ENCODE assay signal across 28 mouse cellular contexts in genomic region chr1:21244290-21244960, GRCm38 (mm10). TPM values are rescaled to one million over a fixed set of nuclear protein-coding genes. Genes with fewer than 3 reads are reported as not detected.
DNase-seq lines count a peak whose midpoint lies in the region; ATAC-seq and TF ChIP-seq lines count a peak whose summit lies in the region.
"Had no signal": no experiment of that assay in that cellular context is flagged by ENCODE, and none has a peak within 500 bp of the region (broad histone marks: within the 10 kb centered on the region; RNA-seq: fewer than 3 reads in every experiment).

No protein-coding gene starts in this region.

- POLR2A ChIA-PET in Patski (lab: Charles Lee) = no interaction called here

- ATAC-seq in liver, embryonic 14.5 days (ENCODE audit: insufficient read depth) = no peak
- ATAC-seq in liver, embryonic 11.5 days (replicated peaks; ENCODE audit: low FRiP score) = no peak
- peak; percentile 63 for ATAC-seq in Patski
- ATAC-seq in midbrain, embryonic 16.5 days = no peak
- ATAC-seq: CD4-positive, CD25-positive, alpha-beta regulatory T cell, adult 4 months; forebrain, embryonic 14.5 days; forebrain, postnatal 0 days; hindbrain, postnatal 0 days had no signal

- TF ChIP-seq CTCF in liver, embryonic 14.5 days (IDR thresholded peaks at IDR 0.05; ENCODE audit: low read depth) = no peak
- TF ChIP-seq CTCF in Patski (IDR thresholded peaks at IDR 0.05) = no peak

- H3K27ac ChIP-seq in liver, embryonic 14.5 days = no peak overlapping the region
- H3K27ac ChIP-seq in liver, embryonic 11.5 days (ENCODE audit: low read depth, low read length) = no peak overlapping the region
- H3K27ac ChIP-seq in midbrain, embryonic 16.5 days (ENCODE audit: low read length) = no peak overlapping the region
- H3K27ac ChIP-seq: embryonic facial prominence, embryonic 12.5 days; embryonic facial prominence, embryonic 15.5 days; gastrocnemius, adult 2 months; heart, embryonic 10.5 days; heart, embryonic 13.5 days; hindbrain, embryonic 14.5 days; hindbrain, postnatal 0 days had no signal

- H3K4me2 ChIP-seq in liver, embryonic 14.5 days (ENCODE audit: low read depth) = peak overlapping the region; percentile 4; the same call in 1 of the 2 replicates
- no peak overlapping the region for H3K4me2 ChIP-seq in liver, embryonic 11.5 days
- H3K4me2 ChIP-seq in midbrain, embryonic 16.5 days (ENCODE audit: low read length) = no peak overlapping the region
- H3K4me2 ChIP-seq: embryonic facial prominence, embryonic 12.5 days; embryonic facial prominence, embryonic 15.5 days; heart, embryonic 13.5 days; hindbrain, embryonic 14.5 days had no signal

- H3K4me1 ChIP-seq in liver, embryonic 14.5 days (replicated peaks; ENCODE audit: control insufficient read depth in 2 of 2, insufficient read depth in 2 of 2, low read length in 1 of 2) = peaks cover 0 to 6% of the 10 kb centered on the region in 2 experiments; a peak in 2 of 4 replicates
- H3K4me1 ChIP-seq in liver, embryonic 11.5 days (replicated peaks; ENCODE audit: control insufficient read depth, insufficient read depth, low read length) = no peaks in the 10 kb centered on the region
- no peaks in the 10 kb centered on the region for H3K4me1 ChIP-seq in midbrain, embryonic 16.5 days (ENCODE audit: control insufficient read depth, insufficient read depth, low read length)
- H3K4me1 ChIP-seq: embryonic facial prominence, embryonic 12.5 days; embryonic facial prominence, embryonic 15.5 days; heart, embryonic 10.5 days had no signal

- no peak for TF ChIP-seq EP300 in liver, embryonic 14.5 days (IDR thresholded peaks at IDR 0.05; ENCODE audit: low read depth)

- no peaks in the 10 kb centered on the region for H3K36me3 ChIP-seq in liver, embryonic 14.5 days (replicated peaks; ENCODE audit: control insufficient read depth, insufficient read depth, low read depth)
- no peaks in the 10 kb centered on the region for H3K36me3 ChIP-seq in liver, embryonic 11.5 days (ENCODE audit: control insufficient read depth, insufficient read depth, low read length)
- H3K36me3 ChIP-seq in midbrain, embryonic 16.5 days (ENCODE audit: control insufficient read depth, insufficient read depth, low read length) = no peaks in the 10 kb centered on the region
- H3K36me3 ChIP-seq: embryonic facial prominence, embryonic 12.5 days; embryonic facial prominence, embryonic 15.5 days; heart, embryonic 10.5 days; heart, embryonic 13.5 days had no signal

- no peaks in the 10 kb centered on the region for H3K27me3 ChIP-seq in liver, embryonic 14.5 days (ENCODE audit: control insufficient read depth, insufficient read depth, low read length)
- H3K27me3 ChIP-seq in liver, embryonic 11.5 days (replicated peaks; ENCODE audit: control insufficient read depth, insufficient read depth, low read length) = no peaks in the 10 kb centered on the region
- no peaks in the 10 kb centered on the region for H3K27me3 ChIP-seq in Patski
- no peaks in the 10 kb centered on the region for H3K27me3 ChIP-seq in midbrain, embryonic 16.5 days (ENCODE audit: control insufficient read depth, insufficient read depth, low read depth, low read length)
- H3K27me3 ChIP-seq: embryonic facial prominence, embryonic 12.5 days; embryonic facial prominence, embryonic 15.5 days had no signal

- no peak for DNase-seq in liver, embryonic 14.5 days (ENCODE audit: low read depth in 3 of 3, low spot score in 3 of 3)
- DNase-seq in liver, embryonic 11.5 days (ENCODE audit: low spot score) = no peak
- DNase-seq in 3134 (ENCODE audit: extremely low read depth, insufficient read length, low spot score) = peak; percentile 3
- DNase-seq in 3T3-L1 (ENCODE audit: low read depth, low spot score) = peak; percentile 46
- DNase-seq in Patski (ENCODE audit: low read depth, low spot score) = no peak
- DNase-seq in thymus, postnatal 25 days = no peak
- DNase-seq in ovary, adult 18-20 months (ENCODE audit: low spot score) = no peak
- DNase-seq: adrenal gland, postnatal 10 days; adrenal gland, postnatal 36 days; cerebellum, adult 18-20 months; cerebellum, adult 9-11 months; cerebellum, postnatal 25 days; forebrain, postnatal 0 days; gastrocnemius, adult 2 months; gastrocnemius, postnatal 14 days; heart, adult 18-20 months; heart, postnatal 14 days; heart, postnatal 4 days had no signal

- in situ Hi-C loops in Patski (cut with MboI; ENCODE audit: low pct_unique_long_range_greater_than_20kb) = no loop called here

- CTCF ChIA-PET in Patski (lab: Charles Lee) = no interaction called here

- H3K4me3 ChIP-seq in liver, embryonic 14.5 days (ENCODE audit: insufficient read depth in 1 of 2, low read depth in 2 of 2, low read length in 2 of 2) = no peak overlapping the region
- H3K4me3 ChIP-seq in liver, embryonic 11.5 days (ENCODE audit: low read depth, low read length) = no peak overlapping the region
- H3K4me3 ChIP-seq in midbrain, embryonic 16.5 days (ENCODE audit: low read depth, low read length) = no peak overlapping the region
- H3K4me3 ChIP-seq: embryonic facial prominence, embryonic 12.5 days; embryonic facial prominence, embryonic 15.5 days; gastrocnemius, adult 2 months; heart, embryonic 10.5 days; heart, embryonic 13.5 days had no signal

- WGBS in liver, embryonic 14.5 days (ENCODE audit: insufficient replicate concordance) = 40% methylated on average over 4 of the region's 4 CpGs
- 63% methylated on average over 4 of the region's 4 CpGs for WGBS in liver, embryonic 11.5 days
- 76% methylated on average over 4 of the region's 4 CpGs for WGBS in midbrain, embryonic 16.5 days

- H3K9ac ChIP-seq in liver, embryonic 14.5 days (replicated peaks) = no peak overlapping the region
- H3K9ac ChIP-seq in liver, embryonic 11.5 days (ENCODE audit: low read depth, low read length) = no peak overlapping the region
- no peak overlapping the region for H3K9ac ChIP-seq in midbrain, embryonic 16.5 days (ENCODE audit: low read depth, low read length)
- H3K9ac ChIP-seq: embryonic facial prominence, embryonic 12.5 days; embryonic facial prominence, embryonic 15.5 days; forebrain, postnatal 0 days; heart, embryonic 13.5 days; hindbrain, embryonic 14.5 days had no signal

- H3K9me3 ChIP-seq in liver, embryonic 14.5 days (ENCODE audit: control insufficient read depth, low read length) = no peaks in the 10 kb centered on the region
- no peaks in the 10 kb centered on the region for H3K9me3 ChIP-seq in liver, embryonic 11.5 days (ENCODE audit: control insufficient read depth, low read length)
- H3K9me3 ChIP-seq in midbrain, embryonic 16.5 days (replicated peaks; ENCODE audit: control insufficient read depth, low read length, poor library complexity, severe bottlenecking) = no peaks in the 10 kb centered on the region
- H3K9me3 ChIP-seq: embryonic facial prominence, embryonic 12.5 days; embryonic facial prominence, embryonic 15.5 days; heart, embryonic 10.5 days; heart, embryonic 13.5 days had no signal

RNA-seq across cellular contexts. Expression of gene Gsta3, which starts 4.0 kb away (rescaled TPM):
- 25.8 and 45.0 TPM in 2 replicates for polyA plus RNA-seq in liver, embryonic 14.5 days (2012; rRNA removed)
- 49.6 and 52.1 TPM in 2 replicates for polyA plus RNA-seq in liver, embryonic 14.5 days (2014; fragmentation: Nextera tagmentation; extraction: Ambion mirVana)
- polyA plus RNA-seq in liver, embryonic 11.5 days (2014; fragmentation: Nextera tagmentation; extraction: Ambion mirVana) = 0.62 and 1.5 TPM in 2 replicates
- polyA plus RNA-seq in Patski (2021) = 3.4 TPM
- polyA plus RNA-seq in midbrain, embryonic 16.5 days (2015; fragmentation: Nextera tagmentation; extraction: Ambion mirVana) = 0.28 and 1.0 TPM in 2 replicates
- polyA plus RNA-seq: C2C12 had no signal

RNA-seq across cellular contexts. Expression of gene Tmem14a, which starts 26.1 kb away (rescaled TPM):
- 2.4 and 2.7 TPM in 2 replicates for polyA plus RNA-seq in liver, embryonic 14.5 days (2012; rRNA removed)
- 2.9 and 4.0 TPM in 2 replicates for polyA plus RNA-seq in liver, embryonic 14.5 days (2014; fragmentation: Nextera tagmentation; extraction: Ambion mirVana)
- polyA plus RNA-seq in liver, embryonic 11.5 days (2014; fragmentation: Nextera tagmentation; extraction: Ambion mirVana) = 6.8 and 8.0 TPM in 2 replicates
- polyA plus RNA-seq in Patski (2021) = 8.5 TPM
- polyA plus RNA-seq in midbrain, embryonic 16.5 days (2015; fragmentation: Nextera tagmentation; extraction: Ambion mirVana) = 18.8 and 20.7 TPM in 2 replicates

Comparison
In these comparisons a context has a peak if more than half of its experiments do, and no peak if none do; other contexts are left out.
1. DNase-seq: peak in 3134 (single experiment) and 3T3-L1 (single experiment); none in liver, embryonic 14.5 days (0 of 3), liver, embryonic 11.5 days (single experiment), Patski (single experiment), thymus, postnatal 25 days (single experiment) and ovary, adult 18-20 months (single experiment).